Mouse (Mus musculus) frontal cortex, postnatal 25 days (tissue): ENCODE data around the gene Sergef.

Source experiments
- DNase-seq, 2 experiments: peaks; one replicate each; pipeline ENCODE4 v3.0.0; 2022; ENCODE audit warnings: low spot score in 2 of 2

Gene Sergef

DNA sequence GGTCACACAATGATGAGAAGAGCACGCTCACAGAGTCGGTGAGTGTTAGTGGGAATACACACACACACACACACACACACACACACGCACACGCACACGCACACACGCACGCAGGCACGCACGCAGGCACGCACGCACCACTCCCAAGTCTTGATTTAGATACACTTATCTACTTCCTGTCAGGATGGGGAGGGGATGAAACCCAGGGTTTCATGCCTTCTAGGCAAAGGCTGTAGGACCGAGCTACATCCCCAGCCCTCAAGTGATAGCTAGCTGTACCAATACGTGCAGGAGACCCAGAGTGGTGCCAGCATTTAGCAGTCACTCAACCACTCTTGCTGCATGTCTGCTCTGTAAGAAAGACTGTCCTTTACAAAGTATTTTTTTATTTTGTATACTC is 137.0 kb downstream of the Sergef start:
- DNase-seq: no peak

DNA sequence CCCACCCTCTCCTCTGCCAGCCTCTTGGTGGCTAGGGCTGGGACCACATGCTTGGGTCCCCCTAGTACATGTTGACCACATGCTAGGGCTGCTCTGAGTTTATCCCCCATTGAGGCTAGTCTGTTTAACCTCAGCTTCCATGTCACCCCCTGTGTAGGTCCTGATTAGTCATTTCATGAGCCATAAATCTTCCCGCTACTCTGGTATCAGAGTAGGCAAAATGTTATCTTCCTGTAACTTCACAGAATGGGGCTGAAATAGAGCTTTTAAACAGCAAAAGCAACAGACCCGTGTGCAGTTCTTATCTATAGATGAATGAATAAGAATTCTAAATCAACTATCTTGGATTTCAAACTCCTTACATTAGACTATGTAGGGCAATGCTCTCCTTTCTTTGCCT is 138.1 kb downstream of the Sergef start:
- DNase-seq: no peak

DNA sequence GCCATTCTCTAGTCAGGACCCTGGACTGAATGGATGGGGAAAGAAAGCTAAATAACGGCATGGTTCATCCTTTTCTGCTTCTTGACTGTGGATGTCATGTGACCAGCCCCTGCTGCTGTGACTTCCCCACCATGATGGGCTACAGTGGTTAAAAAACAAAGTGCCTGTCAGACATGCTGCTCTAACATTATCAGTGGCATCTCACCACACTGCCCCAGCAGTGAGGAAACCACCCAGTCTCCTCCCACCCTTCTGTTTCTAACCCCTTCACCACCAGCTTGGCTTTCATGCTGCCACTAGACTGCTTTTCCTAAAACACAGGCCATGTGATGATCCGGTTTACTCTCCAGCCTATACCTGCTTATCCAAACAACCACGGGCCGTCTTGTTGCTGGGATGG is 140.0 kb downstream of the Sergef start:
- no peak for DNase-seq

DNA sequence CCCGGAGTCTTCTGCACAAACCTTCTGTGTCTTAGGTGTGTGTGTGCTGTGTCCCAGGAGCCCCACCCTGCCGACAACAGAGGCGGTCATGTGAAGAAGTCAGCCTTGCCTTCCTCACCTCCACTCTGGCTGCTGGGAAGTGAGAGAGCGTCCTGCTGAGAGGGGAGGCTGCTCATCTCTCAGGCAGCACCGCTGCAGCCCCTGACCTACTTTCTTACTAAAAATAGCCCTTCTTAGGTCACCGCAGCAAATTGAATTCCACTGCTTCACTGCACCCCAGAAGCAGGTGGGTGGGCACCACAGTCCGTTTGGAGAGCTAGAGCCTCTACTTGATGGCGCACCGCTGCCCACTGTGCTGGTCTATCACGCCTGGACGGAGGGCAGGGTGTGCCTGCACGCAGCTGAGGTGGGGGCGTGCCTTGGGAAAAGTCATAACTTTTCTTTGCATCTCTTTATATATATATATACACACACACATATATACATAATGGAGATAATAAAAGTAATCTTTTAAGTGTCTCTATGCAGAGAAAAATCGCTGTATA is 147.4 kb downstream of the Sergef start:
- no peak for DNase-seq

DNA sequence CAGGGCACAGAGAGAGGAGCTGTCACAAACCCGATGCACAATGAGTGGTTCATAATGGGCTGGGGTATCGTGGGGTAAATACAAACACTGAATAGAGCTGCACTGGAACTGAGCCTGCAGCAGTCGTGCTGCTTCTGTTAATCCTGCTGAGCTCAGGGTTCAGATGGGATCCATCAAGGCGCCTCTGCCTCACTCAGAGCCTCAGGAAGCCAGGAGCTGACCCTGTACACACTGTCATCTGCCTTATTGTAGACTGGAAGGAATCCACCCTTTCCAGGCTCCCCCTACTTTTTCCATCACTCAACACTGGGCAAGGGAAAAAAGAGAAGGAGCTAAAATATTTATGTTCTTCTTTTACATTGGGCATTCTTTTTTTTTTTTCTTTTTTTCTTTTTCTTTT is 152.3 kb downstream of the Sergef start:
- no peak for DNase-seq

DNA sequence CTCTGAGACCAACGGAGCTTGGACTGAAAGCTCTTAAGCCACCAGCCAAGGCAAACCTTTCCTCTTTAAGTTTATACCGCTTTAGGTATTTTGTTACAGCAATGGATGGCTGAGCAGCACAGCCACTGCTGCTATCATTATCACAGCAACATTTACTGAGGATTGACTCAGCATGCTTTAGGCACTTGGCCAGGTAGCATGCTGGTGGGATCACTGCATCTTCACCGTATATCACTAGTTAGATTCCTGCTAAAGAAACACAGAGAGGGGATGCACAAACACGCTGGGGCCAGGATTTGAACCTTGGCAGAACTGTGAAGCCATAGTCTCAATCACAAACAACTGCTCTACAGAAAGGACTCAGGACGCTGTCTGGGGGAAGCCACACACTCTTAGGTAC is 152.8 kb downstream of the Sergef start:
- DNase-seq: no peak

DNA sequence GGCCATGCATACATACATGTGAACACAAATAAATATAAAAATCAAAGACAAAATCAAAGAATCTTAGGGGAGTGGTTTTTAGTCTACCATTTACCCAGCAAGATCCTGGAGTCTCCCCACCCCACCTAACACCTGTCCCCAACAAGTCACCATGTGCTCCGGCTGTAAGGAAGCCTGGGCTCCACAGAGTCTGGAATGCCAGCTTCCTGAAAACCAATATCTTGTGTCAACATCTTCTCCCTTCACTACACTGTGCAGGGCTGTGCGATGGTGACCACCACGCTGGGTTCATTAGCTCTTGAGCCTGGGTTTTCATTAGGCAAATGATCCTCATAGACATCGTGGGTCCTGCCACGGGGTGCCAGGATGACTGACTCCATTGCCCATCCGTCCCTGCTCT is 155.4 kb downstream of the Sergef start:
- no peak for DNase-seq

DNA sequence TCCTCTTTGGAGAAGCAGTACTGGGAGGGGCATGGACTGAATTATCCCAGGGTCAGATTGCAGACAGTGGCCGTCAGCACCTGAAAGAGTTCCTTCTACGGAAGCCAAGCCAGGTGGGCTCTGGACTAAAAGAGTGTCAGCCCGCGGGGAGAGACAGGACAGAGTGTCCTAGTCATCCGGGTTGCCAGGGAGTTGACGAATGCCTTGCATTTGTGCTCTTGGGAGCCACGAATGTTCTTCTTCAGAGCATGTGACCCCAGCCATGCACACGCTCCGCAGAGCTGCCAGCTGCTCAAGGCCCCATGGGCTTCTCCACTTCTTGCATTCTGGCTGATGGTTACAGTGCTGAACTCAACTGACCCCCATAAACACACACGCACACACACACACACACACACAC is 156.6 kb downstream of the Sergef start:
- DNase-seq: no peak

DNA sequence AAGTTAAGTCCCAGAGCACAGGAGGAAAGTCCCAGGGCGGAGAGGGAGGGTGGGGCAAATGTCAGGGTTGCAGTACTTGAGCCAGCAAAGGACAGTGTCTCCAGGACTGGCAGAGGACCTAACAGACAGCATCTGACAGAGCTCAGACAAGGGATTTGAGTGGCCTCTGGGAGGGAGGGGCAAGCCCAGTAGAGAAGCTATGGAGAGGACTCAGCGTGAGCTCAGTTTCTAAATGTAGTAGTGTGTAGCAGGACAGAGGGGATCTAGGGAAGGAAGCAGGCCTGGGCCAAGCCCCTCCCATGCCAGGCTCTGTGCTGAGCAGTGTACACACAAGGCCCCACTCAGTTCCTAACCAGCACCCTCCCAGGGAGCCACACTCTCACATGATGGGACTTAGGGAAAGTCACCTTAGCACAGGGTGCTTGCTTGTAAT is 157.5 kb downstream of the Sergef start:
- DNase-seq: no peak

DNA sequence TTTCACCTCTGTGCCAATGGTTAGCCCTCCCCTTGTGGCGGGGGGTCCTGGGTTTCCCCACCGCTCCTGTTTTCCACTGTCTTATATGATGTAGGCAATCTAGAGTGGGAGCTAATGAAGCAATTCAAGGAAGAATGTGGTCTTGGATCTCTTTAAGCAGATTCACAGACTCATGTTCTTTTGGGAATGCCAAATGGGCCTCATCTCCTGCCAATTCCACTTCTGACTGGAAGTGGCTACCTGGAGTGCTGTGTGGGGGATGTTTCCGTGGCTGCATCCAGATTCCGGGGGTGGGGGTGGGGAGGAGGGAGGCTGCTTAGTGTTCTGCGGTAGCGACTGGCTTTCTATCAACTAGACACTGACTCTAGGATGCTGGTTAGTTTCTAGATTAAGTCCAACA is 159.8 kb downstream of the Sergef start:
- no peak for DNase-seq

DNA sequence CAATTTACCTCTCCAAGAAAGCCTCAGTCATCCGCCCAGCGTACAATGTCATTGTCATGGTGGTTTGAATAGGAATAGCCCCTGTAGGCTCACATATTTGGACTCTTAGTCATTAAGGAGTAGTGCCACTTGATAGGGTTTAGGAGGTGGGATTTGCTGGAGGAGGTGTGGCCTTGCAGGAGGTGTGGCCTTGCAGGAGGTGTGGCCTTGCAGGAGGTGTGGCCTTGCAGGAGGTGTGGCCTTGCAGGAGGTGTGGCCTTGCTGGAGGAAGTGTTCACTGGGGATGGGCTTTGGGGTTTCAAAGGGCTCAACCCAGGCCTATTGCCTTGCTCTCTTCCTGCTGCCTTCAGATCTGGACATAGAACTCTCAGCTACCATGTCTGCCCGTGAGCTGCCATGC is 162.2 kb downstream of the Sergef start:
- no peak for DNase-seq

DNA sequence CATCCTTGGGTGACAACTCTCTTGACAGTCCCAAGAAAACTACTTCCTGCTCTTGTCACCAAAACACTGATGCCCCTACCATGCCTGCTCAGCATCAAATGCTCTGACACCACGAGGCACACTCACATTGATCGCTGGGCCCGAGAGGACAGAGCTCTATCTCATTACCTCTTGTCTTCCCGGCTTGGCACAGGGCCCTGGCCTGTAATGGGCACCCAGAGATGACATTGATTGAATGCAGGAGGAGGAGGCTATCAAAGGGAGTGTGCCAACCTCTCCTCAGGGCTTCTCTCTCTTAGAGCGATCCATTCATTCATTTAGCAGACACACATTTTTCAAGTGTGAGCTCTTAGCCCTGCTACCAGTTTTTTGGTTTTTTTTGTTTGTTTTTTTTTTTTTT is 164.1 kb downstream of the Sergef start:
- no peak for DNase-seq

DNA sequence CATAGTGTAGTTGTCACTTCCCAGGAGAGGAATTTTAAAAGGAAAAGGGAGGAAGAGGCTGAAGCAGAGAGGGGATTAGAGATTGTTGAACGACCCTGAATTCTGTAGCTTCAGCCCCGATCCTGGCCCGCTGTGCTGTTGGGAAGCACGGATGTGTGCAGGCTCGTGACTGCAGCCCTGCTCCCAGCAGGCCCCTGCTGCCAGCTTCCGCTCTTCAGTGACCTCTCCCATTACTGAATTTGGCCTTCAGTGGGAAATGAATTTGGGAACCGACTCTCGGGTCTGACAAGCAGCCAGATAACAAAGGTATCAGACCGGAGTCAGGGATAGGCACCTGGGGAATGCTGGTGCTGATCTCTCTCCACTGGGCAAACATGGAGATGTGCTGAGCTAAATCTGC is 166.5 kb downstream of the Sergef start:
- DNase-seq: no peak

DNA sequence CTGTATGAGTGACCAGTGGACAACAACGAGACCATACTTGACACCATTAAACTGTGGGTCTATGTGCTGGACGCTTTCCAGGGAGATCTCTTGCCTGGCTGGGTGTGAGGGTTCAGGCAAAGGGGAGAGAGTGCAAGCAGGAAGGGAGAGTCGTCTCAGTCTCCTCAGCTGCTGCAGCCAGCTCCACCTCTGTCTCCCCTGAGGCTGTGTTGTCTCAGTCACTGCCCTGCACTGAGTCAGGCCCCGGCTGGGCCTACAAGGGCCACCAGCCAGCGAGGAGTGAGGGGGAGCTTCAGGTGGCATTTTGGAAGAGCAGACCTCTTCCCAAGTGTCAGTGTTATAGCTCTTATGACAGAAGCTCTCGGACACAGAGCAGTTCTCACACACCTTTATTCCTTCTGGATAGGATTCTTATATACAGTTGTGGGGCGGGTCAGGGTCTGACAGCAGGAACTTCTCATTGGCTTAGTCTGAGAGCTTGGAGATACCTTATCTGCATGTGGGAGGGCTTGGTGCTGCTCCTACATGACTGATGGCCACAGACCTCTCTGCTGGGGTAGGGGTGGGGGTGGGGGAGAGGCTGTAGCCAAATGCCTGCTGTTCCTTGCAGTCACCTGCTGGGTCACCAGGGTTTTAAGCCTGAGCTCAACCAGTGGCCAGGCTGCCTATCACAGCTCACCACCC is 168.4 kb downstream of the Sergef start:
- DNase-seq: no peak

DNA sequence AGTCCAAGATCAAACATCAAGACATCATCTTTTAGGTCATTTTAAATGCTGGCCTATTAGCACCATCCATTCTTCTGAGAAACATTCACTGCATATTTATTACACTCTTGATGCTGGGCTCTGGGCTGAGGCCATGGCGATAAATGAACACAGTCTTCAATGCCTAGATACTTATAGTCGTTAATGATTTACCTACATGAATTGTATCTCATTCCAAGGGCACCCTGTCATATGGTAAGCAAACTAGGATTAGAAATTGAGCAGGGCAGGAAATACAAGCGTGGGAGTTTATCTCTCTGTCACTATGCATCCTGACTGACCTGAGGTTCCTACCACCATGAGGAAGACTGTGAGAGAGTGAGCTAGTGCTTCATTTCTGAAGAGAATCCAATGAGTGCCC is 170.1 kb downstream of the Sergef start:
- no peak for DNase-seq

DNA sequence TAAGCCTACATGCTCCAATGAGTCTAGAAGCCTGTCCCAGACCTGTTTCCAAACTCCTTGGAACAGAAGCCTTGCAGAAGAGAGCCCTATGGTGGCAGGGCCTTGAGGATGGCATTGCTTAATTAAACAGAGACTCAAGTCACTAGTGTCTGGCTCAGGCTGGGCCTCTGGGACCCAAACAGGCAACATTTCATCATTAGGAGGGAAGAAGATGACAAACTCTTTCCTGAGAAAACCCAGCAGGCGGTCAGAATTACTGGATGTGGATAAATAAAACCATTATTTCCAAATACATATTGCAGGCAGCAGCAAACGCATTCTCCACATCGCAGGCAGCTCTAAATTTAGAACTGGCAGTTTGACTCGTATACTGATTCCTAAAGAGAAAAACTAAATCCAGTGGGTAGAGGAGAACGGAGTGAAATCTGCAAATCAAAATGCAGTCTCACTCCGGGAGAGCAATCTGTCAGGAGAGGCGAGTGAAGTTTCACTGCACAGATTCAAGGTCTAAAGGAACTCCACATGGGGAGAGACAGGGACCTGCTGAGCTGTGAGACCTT is 173.1 kb downstream of the Sergef start:
- DNase-seq: no peak

DNA sequence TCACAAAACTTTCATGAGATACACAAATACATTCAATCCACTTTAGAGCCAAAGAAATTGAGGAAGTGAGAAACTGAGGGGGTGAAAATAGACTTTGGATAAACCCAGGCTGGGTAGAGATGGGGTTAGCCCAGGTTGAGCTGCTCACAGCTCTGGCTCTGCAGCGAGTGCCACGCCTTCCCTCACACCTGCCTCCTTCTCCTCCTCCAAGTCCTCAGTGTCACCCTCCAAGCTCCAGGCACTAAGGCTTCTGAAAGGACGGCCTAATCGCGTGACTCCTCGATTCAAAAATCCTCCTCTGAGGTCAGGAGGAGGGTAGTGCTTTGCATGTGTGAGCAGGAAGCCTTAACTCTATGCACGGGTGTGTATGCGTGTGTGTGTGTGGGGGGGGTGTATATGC is 176.5 kb downstream of the Sergef start:
- DNase-seq: no peak

DNA sequence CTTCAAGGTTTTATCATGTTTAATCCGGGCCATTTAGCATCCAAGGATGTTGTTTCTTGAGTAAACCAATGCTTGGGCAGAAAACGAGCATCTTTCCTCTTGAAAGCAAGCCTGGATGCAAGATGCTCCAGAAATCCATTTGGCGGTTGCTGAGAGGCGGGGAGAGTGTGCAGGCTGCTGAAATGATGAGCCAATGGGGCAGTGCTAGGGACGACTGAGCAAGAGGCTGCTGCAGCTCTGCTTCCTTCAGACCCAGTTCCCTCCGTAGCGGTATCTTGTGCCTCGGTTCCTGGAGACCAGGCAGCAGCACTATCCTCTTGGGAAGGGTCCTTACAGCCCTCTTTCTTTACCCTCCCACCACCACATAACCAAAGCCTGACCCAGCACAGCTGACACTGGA is 177.3 kb downstream of the Sergef start:
- DNase-seq: no peak

DNA sequence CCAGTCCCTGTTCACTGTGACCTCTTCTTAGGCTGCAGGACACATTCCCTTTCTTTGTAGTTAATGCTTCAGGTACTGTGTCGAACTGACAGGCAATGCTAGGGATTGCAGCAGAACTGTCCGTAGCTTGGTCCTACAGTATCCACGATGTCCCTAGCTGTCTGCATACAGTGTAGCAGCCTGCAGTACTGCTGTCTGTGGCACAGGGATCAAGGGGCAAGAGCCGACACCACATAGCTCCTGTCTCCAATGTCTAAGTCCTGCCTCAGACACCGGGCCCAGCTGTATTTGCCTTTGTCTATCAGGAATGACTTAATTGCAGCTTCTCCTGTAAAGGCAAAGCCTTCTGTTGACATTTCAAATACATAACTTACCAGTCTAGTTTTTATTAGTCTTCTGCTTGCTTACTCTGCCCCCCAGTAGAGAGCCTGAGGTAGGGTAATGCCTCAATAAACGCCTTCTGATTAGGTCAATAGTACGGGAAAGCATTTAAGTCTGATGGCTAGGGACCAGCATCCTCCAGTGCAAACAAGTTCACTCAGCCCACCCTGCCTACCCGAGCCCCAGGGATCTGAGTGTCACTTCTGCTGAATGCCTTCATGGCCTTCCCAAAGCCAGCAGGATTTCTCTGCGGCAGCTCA is 179.9 kb downstream of the Sergef start:
- no peak for DNase-seq

DNA sequence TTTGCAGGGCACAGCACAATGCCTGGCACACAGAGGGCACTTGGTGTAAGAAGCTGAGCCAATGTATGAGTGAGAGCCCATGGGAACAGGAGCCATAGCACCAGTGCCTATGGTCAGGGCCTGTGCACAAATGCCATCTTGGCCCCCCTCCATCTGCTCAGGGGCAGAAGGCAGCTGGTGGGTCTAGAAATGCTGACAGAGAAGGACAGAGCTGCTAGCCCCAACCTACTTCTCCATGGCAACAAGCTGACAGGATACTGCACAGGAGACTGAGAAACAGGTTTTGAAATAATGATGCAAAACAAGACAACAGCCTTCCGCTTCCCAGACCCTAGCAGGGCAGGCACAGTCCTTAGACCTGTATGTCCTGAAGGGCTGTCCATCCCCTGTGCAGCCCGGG is 180.4 kb downstream of the Sergef start:
- no peak for DNase-seq

DNA sequence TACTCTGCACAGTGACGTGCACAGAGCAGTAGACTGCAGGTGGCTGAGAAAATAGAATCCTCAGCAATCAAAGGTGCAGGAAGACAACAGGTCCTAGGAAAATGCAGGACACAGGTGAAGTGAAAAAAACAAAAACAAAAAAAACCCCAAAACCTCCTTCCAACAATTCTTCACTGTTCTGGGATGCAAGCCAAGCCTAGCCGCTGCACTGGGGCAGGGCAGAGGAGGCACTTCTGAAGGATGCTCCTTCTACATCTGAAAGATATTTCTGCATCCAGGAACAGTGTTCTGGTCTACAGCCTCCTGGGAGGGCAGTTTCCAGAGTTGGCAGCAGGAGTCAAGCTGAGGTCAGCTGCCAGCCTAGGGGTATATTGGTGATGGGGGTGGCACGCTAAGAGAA is 181.7 kb downstream of the Sergef start:
- no peak for DNase-seq

DNA sequence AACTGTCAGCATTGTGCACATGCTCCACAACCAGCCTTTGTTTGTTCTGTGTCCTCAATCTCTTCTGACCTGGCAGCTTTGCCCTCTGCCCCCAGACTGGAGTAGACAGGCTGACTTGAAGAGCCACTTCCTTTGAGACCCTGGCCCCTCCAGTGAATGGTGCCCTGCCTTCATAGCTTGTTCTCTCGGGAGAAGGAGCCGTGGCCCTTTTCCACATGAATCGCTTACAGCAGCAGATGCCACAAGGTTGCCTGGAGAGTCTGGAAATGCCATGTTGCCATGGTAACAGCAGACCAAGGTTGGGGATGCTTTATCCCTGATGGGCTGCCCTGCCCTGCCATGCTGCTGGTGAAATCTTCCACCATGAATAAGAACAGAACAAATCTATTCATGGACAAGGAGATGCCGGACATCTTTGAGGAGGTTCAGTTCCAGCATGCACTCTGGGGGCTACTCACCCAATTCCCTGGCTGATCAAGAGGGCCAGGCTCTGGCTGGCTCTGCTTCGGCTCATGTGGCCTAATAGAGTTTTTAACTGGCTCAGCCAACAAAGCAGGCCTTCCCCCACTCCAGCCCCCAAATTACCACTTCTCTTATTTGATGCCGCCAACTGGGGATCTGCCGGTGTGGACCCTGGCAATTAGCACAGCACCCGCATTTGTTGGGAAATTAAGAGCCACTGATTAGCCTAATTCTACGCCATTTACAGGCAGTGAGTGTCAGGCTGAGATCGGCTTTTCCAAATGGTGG is 185.5 kb downstream of the Sergef start:
- DNase-seq: no peak
